Mouse (Mus musculus) T-cell, adult 2 months (primary cell): ENCODE data around the gene Gm15056.

ENCODE experiments used
- DNase-seq: peaks from one replicate; pipeline ENCODE4 v3.0.0; 2022; ENCODE audit warnings: low spot score

Gene Gm15056

DNA sequence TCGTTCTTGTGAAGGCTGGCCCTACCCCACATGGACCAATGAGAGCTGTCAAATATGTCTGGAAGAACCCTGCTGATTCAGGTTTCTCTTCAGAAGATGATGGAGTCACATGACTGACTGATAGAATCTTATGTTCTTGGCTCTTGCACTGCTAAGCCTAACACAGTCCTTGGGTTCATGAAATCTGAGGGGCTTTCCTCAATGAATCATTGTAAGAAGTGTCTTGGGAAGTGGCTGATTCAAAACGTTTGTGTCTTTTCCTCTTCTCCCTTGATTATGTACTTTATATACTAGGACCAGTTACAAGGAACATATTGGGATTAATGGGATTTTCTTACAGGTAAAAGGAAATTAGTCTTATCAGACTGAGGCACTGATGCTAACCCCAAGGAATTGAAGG is at the start of gene Gm15056:
Gene Gm15056 (minus strand): TSS at position 101 of the 400 bp plus-strand sequence.
- DNase-seq = no peak

DNA sequence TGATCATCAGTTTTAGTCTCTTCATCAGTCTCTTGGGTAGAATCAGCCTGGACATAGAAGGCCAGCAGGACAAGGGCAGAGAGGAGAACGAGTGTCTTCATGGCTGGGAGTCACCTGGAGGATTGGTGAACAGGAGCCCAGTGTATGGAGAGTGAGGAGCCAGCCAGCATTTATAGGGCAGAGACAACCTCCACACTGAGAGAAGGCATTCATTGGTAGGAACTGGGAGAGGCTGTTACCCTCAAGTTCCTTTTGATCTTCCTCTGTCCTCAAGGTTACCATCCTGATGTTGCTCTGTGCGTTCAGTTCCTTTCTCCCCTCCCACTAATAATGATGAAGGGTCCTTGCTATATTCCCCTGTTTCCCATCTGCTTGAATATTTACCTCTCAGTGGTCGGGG is 42.2 kb upstream of the Gm15056 start, which contains the start of gene AY761185:
Gene AY761185 (minus strand): TSS at position 101 of the 400 bp plus-strand sequence.
- no peak for DNase-seq

DNA sequence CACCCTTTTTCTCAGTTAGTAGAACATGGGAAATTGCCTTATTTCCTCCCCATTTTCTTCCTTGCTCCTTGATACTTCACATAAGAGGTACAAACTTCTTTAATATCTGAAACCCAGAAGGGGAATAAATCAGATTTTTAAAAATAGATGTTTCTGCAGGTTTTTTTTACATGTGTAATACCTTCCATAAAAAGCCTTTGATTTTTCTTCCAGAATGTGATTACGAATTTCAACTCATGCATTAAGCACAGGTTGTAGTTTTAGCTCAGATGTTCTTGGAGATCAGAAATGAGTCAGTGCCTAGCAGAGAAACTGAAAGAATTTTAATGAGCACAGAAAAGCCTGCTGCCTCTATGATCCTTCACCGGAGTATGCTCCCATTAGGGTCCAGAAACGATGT is 19.5 kb upstream of the Gm15056 start, which contains the start of gene Gm6040:
Gene Gm6040 (minus strand): TSS at position 101 of the 400 bp plus-strand sequence.
- DNase-seq = no peak

DNA sequence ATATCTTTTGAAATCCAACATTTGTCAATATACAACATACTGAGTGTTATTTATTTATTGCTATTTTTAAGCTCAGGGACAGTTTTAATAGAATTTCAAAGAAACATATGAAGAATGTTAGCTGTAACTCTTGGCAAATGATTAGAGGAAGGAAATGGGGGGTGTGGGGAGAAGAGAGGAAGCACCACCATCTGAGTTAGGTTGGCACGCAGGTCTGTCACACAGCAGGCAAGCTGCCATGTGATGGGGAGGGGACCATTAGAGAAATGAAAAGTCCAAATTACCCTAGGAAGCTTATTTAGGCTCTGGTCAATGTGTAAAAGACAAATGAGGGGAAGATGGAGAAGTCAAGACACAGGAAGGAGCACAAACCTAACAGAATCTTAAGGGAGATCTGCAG is 9.9 kb upstream of the Gm15056 start:
- DNase-seq = no peak

DNA sequence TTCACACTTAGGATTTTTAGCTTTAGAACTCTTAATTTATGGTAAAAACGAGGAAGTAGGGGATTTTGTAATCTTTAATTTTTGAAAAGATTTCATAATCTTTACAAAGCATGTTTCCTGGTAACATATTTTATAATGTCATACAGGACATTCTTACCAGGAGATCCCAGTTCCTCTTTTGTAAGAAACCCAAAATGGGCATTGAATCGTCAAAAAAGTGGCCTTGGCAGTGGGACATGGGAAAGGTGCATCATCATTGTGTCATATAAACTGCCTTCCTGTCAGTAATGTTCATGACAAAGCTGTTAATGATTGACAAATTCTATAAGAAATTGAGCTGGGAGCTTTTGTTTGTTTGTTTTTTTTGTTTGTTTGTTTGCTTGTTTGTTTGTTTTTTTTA is 5.8 kb upstream of the Gm15056 start:
- no peak for DNase-seq

DNA sequence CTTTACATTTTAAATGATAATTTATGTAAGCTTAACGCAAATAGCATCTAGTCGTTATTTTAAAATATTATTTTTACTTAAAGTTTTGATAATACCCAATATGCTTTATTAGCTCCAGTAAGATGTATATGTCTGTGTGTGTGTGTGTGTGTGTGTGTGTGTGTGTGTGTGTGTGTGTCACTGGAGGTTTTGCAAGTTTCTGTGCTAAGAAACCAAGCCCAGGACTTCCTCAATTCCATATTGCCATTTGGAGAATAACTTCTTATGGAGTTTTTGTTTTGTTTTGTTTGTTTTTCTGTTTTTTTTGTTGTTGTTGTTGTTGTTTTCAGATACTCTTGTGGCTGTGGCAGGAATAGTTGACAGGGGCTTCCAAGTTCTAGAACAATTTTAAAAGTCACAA is 4.7 kb upstream of the Gm15056 start:
- DNase-seq = no peak

DNA sequence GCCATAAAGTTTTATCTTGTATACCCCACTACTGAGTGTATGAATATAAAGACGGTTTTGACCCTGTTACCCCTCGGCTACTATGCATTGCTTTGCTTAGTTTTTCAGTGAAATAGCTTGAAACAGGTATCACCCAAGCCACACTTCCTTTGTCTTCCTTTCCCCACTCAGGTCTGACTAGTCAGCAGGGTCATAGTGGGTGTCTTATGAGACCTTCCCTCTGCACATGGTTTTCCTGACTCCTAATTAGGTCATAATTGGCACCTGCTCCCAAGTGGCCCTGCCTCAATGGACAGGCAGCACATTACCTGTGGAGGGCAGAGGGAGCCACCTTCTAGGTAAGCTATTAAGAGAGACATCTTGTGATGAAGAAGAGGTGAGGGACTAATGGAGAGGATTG is 10.1 kb downstream of the Gm15056 start, which contains the start of gene Defb33:
Gene Defb33 (plus strand): TSS at position 301 of the 400 bp plus-strand sequence.
- no peak for DNase-seq

DNA sequence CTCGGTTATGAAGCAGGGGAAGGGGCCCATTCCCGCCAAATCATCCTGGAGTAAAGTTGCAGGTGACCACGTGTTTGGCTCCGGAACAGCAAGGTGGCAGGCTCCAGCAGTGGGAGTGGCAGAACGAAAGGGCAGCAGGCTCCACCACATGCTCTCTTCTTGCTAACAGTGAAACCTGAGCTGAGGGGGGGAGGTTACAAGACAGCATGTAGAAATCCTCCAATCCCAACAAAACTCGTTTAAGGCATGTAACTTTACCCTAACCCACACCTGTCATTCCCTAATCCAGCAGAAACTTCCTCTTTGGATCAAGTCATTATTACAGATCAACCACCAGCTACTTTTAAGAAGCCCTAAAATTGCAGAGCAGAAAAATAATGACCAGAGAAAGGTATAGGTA is 27.8 kb downstream of the Gm15056 start:
- DNase-seq = no peak
